Mouse (Mus musculus): ENCODE results near the gene Crispld2.

Crispld2 gene

DNA sequence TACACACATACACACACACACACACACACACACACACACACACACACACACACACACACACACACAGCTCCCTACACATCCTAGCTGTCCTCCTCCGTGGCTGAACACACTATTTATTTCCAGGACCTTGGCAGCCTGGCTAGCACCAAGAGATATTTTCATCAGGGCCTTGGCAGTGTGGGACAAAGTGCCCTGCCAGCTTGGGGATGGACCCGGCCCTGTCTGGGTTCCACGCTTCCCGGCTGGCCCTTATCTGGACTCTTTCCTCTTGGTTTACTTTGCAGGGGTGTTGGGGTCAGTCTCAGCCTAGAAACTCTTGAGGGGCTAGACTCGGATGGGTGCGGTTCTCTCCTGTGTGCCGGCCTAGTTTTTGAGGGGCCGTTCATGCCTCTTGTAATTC, 8.2 kb downstream of the Crispld2 start:
- no peak for DNase-seq (ENCODE audit: low spot score)

- DNase-seq (ENCODE audit: low spot score) = peak; percentile 67
Measured at GRCm38 (mm10) chr8:120001712-120002111, 9.5 kb downstream of the Crispld2 start.

DNA sequence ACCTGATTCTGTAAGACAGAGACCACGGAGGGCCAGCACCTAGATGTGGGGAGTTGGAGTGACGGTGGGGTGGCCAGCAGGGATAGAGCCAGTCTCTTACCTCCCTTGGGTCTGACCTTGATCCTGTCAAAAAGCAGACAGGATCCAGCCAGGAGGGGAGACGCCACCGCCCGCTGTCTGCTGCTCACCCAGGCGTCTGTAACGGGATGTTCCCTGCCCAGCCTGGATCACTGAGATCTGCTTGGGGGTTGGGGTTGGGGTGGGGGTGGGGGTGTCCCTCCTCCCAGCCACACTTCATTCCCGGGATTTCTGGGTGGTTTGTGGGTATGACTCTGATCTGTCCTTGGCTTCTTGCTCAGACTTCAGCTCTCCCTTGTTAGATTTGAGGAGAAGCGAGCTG, 10.1 kb downstream of the Crispld2 start:
- peak; percentile 35 for DNase-seq (ENCODE audit: low spot score)

GRCm38 (mm10) chr8:120004154-120004702, 12.0 kb downstream of the Crispld2 start:
- DNase-seq (ENCODE audit: low spot score) = peak; percentile 90

DNA sequence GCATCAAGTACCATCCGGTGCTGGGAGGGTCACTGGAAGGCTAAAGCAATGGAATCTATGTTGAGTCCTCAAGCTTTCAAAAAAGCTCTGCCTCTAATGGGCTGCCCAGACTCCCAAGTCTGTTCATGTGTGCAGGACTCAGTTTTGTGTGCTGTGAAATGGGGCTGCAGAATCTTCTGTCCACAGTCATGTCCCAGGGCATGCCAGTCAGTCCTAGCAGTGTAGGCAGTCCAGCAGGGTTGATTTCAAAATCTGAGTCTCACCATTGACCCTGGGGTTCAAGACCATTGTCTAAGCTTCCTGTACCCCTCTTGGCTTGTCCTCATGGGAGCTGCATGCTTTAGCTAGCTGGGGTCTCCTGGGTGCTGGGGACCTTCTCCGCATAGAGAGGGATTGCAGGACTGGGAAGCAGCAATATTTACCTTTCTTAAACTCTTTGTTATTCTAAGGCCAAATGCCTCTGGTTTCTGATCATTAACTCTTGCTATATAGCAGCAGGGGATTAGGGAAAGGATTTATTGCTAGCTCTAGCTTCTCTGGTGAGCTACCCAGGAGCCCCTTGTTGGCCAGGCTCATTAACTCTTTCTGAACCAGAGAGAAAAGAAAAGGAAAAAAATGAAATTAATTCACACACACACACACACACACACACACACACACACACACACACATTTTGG, 12.6 kb downstream of the Crispld2 start:
- no peak for DNase-seq (ENCODE audit: low spot score)

DNA sequence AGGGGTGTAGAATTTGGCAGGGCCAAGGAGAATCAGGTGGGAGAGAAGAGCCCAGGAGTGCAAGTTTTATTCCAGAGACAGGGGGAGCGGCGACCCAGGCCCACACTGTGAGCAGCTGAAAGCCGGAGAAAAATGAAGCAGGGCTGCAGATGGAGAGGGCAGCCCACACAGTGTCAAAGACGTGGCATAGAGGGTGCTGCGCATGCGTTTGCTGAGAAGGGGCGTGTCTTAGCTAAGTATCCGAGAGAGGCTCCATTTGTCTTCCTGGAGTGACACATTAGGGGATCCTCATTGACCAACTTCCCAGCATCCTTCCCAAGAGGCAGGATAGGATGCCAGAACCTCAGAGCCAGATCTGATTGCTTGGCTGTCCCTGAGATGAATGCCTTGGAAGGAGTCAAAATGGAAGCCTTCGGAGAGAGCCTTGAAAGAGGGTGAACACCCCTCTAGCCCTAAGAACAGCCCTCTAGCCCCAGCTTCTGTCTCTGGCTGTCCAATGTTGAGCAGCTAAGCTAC, 14.5 kb downstream of the Crispld2 start:
- no peak for DNase-seq (ENCODE audit: low spot score)

DNA sequence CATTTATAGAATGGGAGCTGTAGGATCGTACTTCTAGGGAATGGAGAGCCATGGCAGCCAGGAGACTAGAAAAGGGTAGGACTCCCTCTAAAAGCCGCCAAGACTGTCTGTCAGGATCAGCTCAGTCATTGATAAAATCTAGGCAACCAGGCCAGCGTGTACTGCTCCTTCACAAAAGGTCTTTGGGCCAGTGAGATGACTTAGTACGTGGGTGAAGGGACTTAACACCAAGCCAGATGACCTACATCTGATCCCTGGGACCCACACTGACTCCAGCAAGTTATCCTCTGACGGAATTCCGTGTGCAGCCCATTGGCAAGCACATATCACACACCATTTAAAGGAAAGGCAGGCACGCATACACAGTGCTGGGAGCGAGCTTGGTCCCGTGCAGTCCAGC, 14.9 kb downstream of the Crispld2 start:
- no peak for DNase-seq (ENCODE audit: low spot score)

DNA sequence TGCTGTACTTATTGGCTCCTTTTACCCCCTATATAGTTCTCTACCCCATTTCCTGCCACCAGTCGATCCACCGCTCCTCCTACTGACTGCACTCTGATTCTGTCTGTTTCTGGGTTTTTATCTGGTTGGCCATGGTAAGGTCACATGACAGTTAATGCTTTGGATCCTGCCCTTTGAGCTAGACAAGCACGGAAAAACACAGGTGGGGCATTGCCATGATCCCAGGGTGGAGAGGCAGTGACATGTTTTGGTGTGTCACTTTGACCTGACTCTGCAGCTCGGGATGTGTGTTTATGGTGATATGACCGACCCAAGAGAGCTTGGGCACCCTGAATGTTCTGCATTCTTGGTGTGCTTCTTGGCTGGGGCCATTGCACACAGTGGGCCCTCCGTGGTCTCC, 17.0 kb downstream of the Crispld2 start:
- no peak for DNase-seq (ENCODE audit: low spot score)

DNA sequence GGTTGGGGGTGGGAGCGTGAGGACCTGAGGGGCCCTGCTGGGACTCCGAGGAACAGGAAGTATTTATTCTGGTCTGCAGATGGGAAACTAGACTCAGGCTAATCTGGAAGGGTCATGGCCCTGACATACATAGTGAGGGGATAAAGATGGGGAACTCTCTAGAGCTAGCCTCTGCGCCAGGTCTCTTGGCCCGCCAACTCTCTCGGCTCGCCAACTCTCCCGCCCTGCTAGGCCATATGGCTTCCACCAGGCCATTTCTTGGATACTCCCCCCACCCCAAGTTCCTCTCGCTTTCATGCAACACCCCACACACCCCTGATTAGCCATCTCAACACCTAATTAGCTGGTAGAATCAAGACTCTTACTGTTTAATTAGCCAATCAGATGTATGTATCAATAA, 20.3 kb downstream of the Crispld2 start:
- no peak for DNase-seq (ENCODE audit: low spot score)

- no peak for DNase-seq (ENCODE audit: low spot score)
Measured at GRCm38 (mm10) chr8:120012927-120013326, 20.7 kb downstream of the Crispld2 start.

- DNase-seq (ENCODE audit: low spot score) = no peak
Measured at GRCm38 (mm10) chr8:120014267-120015023, 22.2 kb downstream of the Crispld2 start.

DNA sequence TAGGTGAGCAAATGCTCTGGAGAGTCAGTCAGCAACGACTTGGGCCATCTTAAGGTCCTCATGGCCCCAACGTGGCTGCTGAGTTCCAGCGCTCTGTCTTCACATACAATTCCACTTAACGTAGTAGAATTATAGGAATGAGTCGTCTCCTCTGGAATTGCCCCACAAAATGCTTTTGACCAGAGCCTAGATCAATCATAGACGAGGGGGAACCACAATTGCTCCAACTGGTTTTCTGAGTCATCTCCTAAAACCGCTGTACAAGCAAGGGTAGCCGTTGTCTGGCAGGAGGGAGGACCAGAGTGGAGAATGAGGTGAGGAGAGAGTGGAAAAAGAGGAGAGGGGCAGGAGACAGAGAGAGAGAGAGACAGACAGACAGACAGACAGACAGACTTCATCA, 23.7 kb downstream of the Crispld2 start:
- no peak for DNase-seq (ENCODE audit: low spot score)

DNA sequence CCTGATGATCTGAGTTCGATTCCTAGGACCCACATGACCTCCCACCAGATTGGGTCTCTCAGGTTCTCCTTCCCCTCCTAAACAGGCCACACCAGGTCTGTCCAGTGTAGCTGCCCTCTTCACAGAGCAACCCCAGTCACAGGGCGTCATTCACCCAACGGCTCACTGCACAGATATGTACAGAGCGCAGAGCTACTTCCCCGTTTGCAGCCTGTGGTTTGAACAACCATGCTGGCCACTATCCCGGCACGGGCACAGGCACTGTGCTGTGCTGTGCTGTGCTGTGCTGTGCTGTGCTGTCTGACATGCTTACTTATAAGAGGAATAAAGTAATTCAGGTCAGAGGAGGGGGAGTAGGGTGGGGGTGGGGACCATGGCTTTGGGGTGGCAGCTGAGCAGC, 24.2 kb downstream of the Crispld2 start:
- no peak for DNase-seq (ENCODE audit: low spot score)

- DNase-seq (ENCODE audit: low spot score) = no peak
Measured at GRCm38 (mm10) chr8:120017349-120017748, 25.1 kb downstream of the Crispld2 start.

GRCm38 (mm10) chr8:120017786-120018185, 25.5 kb downstream of the Crispld2 start:
- DNase-seq (ENCODE audit: low spot score) = no peak

- no peak for DNase-seq (ENCODE audit: low spot score)
Measured at GRCm38 (mm10) chr8:120018379-120018778, 26.1 kb downstream of the Crispld2 start.

DNA sequence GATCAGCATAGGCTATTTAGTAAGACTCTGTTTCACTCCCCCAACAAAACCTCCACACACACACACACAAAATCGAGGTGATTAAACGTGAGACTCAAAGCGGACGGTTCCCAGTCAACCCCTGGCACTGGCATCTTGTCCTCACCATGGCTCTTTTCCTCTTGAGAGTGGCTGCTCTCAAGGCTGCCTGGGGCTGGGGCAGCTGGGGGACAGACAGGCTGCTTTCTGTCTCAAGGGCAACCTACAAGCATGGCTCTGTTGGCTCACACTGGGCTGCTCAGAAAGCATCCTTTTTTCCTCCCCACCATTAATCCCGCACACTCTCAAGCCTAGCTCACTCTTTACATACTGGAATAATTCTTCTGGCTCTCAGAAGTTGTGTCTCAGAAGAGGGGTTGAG, 27.1 kb downstream of the Crispld2 start:
- DNase-seq (ENCODE audit: low spot score) = no peak

DNA sequence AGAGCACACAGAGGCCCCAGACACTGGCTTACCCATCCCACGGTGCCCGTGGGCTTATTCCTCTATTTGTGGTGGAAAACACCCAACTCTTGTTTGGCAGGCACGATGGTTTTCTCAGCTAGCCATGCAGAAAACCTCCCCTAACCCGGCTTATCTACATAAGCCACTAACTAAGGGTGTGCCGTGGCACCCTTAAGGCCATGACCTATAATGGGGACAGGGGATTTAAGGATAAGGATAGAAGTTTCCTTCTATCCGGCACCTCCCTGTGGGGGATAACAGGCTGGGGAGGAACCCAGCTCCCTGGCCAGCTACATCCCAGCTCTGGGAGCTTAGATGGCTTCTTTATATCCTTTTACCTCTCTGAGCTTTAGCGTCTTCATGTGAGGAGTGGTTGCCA, 28.1 kb downstream of the Crispld2 start:
- no peak for DNase-seq (ENCODE audit: low spot score)

- DNase-seq (ENCODE audit: low spot score) = no peak
Measured at GRCm38 (mm10) chr8:120026199-120026598, 34.0 kb downstream of the Crispld2 start.

- no peak for DNase-seq (ENCODE audit: low spot score)
Measured at GRCm38 (mm10) chr8:120026991-120027390, 34.8 kb downstream of the Crispld2 start.

- DNase-seq (ENCODE audit: low spot score) = peak; percentile 60
Measured at GRCm38 (mm10) chr8:120030447-120030846, 38.2 kb downstream of the Crispld2 start.

- no peak for DNase-seq (ENCODE audit: low spot score)
Measured at GRCm38 (mm10) chr8:120032549-120033208, 40.4 kb downstream of the Crispld2 start.

DNA sequence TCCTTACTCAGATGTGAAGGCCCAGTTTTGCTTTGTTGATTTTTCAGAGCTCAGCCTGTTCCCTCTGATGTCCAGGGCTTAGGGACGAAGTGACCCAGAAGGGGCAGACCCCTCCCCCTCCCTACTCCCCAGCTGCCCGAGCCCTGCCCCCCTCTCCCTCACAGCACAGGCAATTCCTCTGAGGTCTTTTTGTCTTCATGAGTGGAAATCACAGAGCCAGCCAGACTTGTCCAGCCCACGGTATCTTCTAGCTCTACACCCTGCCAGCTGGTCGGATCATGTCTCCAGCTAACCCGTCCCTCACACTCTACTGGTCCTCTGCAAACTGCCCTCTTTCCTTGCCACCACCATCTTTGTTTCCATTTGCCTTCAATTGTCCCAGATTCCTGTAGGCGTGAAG, 42.2 kb downstream of the Crispld2 start:
- DNase-seq (ENCODE audit: low spot score) = no peak
